Mouse (Mus musculus) E14TG2a.4 (cell line): ENCODE results near the gene Pik3r2.

Experiments
- CTCF ChIP-seq: conservative IDR thresholded peaks from 2 replicates; pipeline ENCODE4 v1.5.1; 2014; ENCODE audit warnings: low read length
- NANOG ChIP-seq: IDR thresholded peaks from 2 replicates; pipeline ENCODE4 v1.6.1; 2014; ENCODE audit warnings: borderline replicate concordance, low read length, mixed read lengths

- TF ChIP-seq CTCF: no peak
- no peak for TF ChIP-seq NANOG
Observed at GRCm38 (mm10) chr8:70768231-70768776, 8.2 kb downstream of the Pik3r2 start.
